Mouse (Mus musculus): Measurements from ENCODE around the gene Klkb1.

DNA sequence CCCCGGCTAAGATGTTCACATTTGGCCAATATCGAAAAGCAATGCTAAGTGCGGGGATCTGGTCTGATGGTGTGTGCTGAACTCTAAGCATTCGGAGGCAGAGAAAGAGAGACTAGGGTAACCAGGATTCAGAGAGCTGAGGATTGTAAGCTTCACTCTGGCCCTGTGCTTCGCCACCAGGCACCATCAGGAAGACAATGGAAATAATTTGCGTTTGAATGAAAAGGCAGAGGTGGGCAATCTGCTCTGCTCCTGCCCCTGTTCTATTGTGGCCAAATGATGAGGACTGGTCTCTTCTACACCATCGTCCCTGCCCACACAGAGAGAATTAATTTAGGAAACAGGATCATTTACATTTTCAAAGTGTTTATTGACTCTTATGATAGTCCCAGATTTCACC lies 48.4 kb downstream of the Klkb1 start:
- TF ChIP-seq EP300 (IDR thresholded peaks at IDR 0.05; ENCODE audit: low read depth) = no peak
- no peak for TF ChIP-seq CTCF (IDR thresholded peaks at IDR 0.05; ENCODE audit: low read depth)

Measured in heart, postnatal 0 days (tissue).